Mouse (Mus musculus): ENCODE measurements around the gene Edar.
A peak's percentile ranks its signal among the peaks of the same experiment; 100 is the strongest.

Edar gene

DNA sequence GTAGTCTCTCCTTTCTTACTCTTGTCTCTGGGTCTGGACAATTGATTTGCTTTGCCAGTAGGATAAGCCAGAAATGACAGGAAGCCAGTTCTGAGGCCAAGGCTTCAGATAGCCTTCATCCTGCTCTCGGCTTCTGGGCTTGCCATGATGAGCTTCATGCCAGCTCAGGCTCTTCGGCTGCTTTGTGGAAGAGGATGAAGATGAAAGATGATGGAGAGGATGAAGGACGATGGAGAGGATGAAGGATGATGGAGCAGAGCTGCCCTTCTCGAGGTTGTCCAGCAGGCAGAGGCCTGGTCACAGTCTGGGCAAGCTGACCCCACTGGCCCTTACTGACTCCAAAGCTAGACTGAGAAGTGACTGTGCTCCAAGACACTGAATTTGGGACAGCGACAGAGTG is 75.3 kb downstream of the Edar start:
- no peak for DNase-seq

DNA sequence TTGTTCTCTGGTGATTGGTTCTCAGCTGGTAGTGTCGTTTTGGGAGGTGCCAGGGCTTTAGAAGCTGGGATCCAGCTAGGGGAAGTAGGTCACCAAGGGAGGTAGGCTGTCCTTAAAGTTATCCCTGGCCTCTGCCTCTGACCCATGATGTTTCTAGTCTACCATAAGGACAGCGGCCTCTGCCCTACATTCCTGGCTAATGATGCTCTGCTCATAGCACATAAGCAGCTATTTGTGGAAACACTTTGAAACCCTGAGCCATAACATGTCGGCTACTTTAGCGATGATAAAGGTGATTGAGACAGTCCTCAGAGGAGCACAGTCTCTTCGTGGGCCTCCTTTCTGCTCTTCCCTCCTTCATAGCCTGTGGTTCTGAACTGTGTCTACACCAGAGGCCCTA is 79.6 kb downstream of the Edar start:
- DNase-seq = no peak

DNA sequence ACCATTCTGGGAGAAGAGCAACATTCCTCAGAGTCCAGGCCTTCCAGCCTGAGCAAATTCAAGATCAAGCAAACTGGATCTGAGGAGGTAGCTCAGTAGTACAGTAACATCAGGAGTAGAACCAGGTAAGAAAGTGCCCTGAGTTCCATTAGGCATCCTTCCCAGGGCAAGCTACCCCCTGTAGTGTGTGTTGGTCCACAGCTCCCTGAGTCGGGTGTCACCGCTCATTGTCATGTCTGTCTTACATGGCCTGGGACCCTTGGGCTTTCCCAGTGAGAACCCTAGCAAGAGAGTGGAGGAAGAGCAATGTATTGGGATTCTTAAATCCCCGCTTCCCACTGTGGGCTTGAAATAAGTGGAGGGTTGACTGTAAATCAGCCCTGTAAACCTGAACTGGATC is 80.3 kb downstream of the Edar start:
- no peak for DNase-seq

DNA sequence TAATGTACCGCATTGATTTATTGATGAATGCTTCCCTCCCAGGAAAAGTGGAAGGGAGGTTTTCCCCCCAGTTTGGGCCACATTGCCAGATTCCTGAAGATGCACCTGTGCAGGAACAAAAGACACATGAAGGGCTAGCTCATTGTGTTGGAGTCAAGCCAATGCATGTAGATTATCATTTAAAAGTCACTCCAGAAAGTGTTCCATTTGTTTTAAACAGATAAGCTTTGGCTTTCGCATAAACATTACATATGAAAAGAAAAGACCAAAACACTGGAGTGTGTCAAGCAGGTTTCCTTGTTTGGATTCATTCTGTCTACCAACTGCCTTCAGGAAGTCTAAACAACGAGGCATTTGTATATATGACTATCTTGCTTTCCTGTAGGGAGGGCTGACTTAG is 81.0 kb downstream of the Edar start:
- no peak for DNase-seq

DNA sequence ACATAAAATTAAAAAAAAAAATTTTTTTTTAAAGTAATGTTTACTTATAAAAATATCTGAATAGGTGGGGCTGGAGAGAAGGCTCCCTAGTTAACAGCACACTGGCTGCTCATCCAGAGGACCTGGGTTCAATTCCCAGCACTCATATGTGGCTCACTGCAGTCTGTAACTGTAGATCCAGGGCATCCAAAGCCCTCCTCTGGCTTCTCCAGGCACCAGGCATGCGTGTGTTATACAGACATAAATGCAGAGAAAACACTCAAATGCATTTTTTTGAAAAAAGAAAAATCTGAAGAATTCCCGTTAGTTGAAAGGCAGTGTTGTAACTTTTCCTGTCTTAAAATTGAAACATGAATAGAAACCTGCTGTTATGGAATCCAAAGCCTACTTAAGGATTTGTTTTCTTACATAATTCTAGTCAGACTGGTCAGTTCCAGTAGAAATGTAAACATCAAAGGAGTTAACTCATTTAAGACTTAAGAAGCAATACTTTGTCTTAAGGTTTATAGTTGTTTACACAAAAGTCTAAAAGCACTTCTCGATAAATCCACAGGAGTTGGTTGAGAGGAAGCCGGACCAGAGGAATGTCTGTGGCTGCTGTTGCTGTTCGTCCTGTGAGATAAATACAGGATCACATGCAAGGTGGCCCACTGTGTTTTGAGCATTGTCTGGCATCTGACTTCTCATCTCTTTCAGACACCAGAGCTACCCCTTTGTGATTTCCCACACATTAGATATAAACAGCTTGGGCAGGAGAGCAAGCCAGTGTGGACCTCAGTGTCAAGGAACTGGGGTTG is 89.8 kb downstream of the Edar start:
- DNase-seq = no peak

DNA sequence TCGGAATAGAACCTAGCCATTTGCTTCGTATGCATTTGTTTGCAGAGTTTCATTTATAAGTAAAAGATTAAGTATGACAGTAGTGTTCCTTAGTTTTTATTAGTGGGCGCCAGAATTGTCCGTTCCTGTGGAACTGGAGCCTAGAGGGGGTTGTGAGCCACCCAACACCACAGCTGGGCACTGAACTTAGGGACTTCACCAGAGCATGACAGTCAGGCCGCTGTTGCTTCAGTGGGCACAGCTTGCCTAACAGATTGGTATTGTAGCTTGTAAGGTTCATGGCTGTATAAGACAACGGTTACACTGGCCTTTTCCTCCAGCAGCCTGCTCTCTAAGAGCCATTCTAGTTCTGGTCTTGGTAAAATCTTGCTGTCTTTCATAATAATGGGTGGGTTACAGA is 114.9 kb downstream of the Edar start:
- no peak for DNase-seq

DNA sequence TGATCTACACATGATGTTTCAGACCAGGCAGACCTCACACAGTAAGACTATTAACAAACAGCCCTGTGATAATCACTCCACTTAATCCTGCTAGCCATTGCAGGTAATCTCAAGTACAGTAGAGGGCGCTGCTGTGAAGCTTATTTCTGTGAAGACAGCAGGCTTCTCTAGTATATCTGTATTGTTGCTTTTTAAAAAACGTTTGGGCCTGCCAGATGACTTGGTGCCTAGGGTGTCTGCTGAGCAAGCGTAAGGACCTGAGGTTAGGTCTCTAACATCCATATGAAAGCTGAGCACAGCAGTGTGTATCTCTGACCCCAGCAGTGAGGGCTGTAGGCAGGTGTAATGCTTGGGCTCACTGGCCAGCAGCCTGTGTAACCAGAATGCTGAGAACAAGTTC is 115.6 kb downstream of the Edar start:
- peak; percentile 33 for DNase-seq

DNA sequence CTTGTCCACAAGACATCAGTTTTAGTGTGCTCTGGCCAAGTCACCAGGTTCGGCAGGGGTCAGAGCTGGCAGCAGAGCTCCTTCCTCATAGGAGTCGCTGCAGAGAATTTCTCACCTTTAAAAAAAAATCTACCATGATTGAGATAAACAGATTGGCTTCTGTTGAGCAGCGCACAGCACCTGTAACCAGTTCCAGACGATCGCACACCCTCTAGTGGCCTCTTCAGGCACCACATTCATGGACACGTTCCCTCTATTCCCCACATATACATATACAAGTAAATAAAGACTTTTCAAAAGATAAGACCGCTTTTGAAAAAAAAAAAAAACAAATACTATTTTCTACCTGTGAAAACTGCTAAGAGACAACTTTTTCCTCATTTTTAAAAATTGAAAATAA is 116.4 kb downstream of the Edar start:
- DNase-seq = peak; percentile 57

DNA sequence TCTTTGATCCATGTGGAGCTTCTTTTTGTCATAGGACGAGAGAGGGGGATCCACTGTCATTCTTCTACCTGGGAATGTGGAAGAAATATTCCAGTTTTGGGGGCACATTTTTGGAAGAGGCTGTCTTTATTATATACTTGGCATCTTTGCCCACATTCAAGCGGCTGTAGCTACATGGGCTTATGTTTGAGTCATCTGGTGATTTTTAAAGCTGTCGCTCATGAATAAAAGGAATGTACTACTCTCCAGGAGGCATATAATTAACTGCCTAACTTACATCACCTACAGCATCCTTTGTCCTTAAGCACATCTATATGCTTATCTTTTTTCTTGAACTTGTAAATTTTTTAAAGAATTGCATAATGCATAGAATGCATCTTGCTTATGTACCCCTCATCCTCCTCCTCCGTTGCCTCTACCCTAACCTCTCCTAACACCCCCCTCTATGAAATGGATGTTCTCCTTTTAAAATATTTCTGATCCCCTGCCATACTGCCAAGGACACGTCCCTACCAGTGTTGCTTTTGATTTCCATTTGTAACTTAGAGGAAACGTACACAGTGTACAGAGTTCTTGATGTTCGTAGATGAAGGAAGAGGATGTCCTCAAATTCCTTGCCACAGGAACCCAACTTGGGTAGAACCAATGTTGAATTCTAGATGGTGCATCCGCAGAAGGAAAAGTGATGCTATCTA is 120.6 kb downstream of the Edar start:
- no peak for DNase-seq

All from right cerebral cortex, postnatal 14 days (tissue).